Comparison of ENCODE assay signal across 8 mouse cellular contexts in genomic region chr9:96258478-96258877, GRCm38 (mm10).
DNase-seq lines count a peak whose midpoint lies in the region; ATAC-seq and TF ChIP-seq lines count a peak whose summit lies in the region.

No protein-coding gene starts in this region.

- no peaks in the 10 kb centered on the region for H3K36me3 ChIP-seq in E14TG2a.4 (ENCODE audit: insufficient read depth, low read length)
- no peaks in the 10 kb centered on the region for H3K36me3 ChIP-seq in forebrain, embryonic 14.5 days (ENCODE audit: control insufficient read depth, insufficient read depth, low read length)
- no peaks in the 10 kb centered on the region for H3K36me3 ChIP-seq in limb, embryonic 10.5 days
- no peaks in the 10 kb centered on the region for H3K36me3 ChIP-seq in neural tube, embryonic 11.5 days (ENCODE audit: control insufficient read depth, insufficient read depth, low read length)

- H3K9me3 ChIP-seq in E14TG2a.4 (ENCODE audit: low read length), result no peaks in the 10 kb centered on the region
- H3K9me3 ChIP-seq in forebrain, embryonic 14.5 days (replicated peaks; ENCODE audit: control insufficient read depth, low read length), result no peaks in the 10 kb centered on the region
- no peaks in the 10 kb centered on the region for H3K9me3 ChIP-seq in limb, embryonic 10.5 days (replicated peaks)
- no peaks in the 10 kb centered on the region for H3K9me3 ChIP-seq in neural tube, embryonic 11.5 days (ENCODE audit: control insufficient read depth, low read length)

- TF ChIP-seq CTCF in E14TG2a.4 (conservative IDR thresholded peaks at IDR 0.05; ENCODE audit: low read length), result no peak

- ATAC-seq in forebrain, embryonic 14.5 days, result peak; percentile 49; the same call in 1 of the 2 replicates
- peak; percentile 35 for ATAC-seq in neural tube, embryonic 11.5 days (ENCODE audit: insufficient read depth, low FRiP score, low TSS enrichment)

- WGBS in forebrain, embryonic 14.5 days, result 6% methylated on average over 6 of the region's 6 CpGs
- 18% methylated on average over 6 of the region's 6 CpGs for WGBS in limb, embryonic 10.5 days
- 11% methylated on average over 6 of the region's 6 CpGs for WGBS in neural tube, embryonic 11.5 days

- H3K27me3 ChIP-seq in E14TG2a.4 (ENCODE audit: insufficient read depth, low read length), result no peaks in the 10 kb centered on the region
- no peaks in the 10 kb centered on the region for H3K27me3 ChIP-seq in forebrain, embryonic 14.5 days (replicated peaks; ENCODE audit: control insufficient read depth, insufficient read depth, low read length)
- no peaks in the 10 kb centered on the region for H3K27me3 ChIP-seq in limb, embryonic 10.5 days (ENCODE audit: low read depth, poor library complexity, severe bottlenecking)
- no peaks in the 10 kb centered on the region for H3K27me3 ChIP-seq in neural tube, embryonic 11.5 days (ENCODE audit: control insufficient read depth, insufficient read depth, low read length)

- peak overlapping the region; percentile 70 for H3K4me3 ChIP-seq in E14TG2a.4 (replicated peaks; ENCODE audit: low read length)
- no peak overlapping the region for H3K4me3 ChIP-seq in forebrain, embryonic 14.5 days (ENCODE audit: low read depth, low read length)
- peak overlapping the region; percentile 56; the same call in 1 of the 2 replicates for H3K4me3 ChIP-seq in limb, embryonic 10.5 days
- H3K4me3 ChIP-seq in neural tube, embryonic 11.5 days (ENCODE audit: low read depth, low read length), result no peak overlapping the region

- H3K9ac ChIP-seq in forebrain, embryonic 14.5 days (ENCODE audit: low read length), result no peak overlapping the region
- H3K9ac ChIP-seq in neural tube, embryonic 11.5 days (ENCODE audit: low read length), result no peak overlapping the region

- peak; percentile 39 for DNase-seq in NIH3T3 (ENCODE audit: low read depth)
- DNase-seq in forebrain, embryonic 14.5 days (ENCODE audit: low spot score), result peak; percentile 53
- peak; percentile 33 for DNase-seq in limb, embryonic 10.5 days (ENCODE audit: low spot score)
- peak; percentile 34 for DNase-seq in neural tube, embryonic 11.5 days (ENCODE audit: low spot score)
- DNase-seq in ovary, postnatal 14 days (ENCODE audit: low spot score), result no peak
- DNase-seq in testis, postnatal 10 days (ENCODE audit: low spot score), result no peak
- DNase-seq in thymus, postnatal 0 days (ENCODE audit: low spot score), result no peak

- H3K4me2 ChIP-seq in forebrain, embryonic 14.5 days (ENCODE audit: low read length), result peak overlapping the region; percentile 36; the same call in 1 of the 2 replicates
- peak overlapping the region; percentile 43; the same call in 1 of the 2 replicates for H3K4me2 ChIP-seq in neural tube, embryonic 11.5 days (ENCODE audit: low read depth)

- H3K4me1 ChIP-seq in E14TG2a.4 (replicated peaks; ENCODE audit: low read depth, low read length), result peaks cover 40% of the 10 kb centered on the region
- H3K4me1 ChIP-seq in forebrain, embryonic 14.5 days (ENCODE audit: control insufficient read depth, insufficient read depth, low read length), result peaks cover 6% of the 10 kb centered on the region; the same call in 1 of the 2 replicates
- H3K4me1 ChIP-seq in limb, embryonic 10.5 days, result peaks cover 12% of the 10 kb centered on the region
- H3K4me1 ChIP-seq in neural tube, embryonic 11.5 days (ENCODE audit: control insufficient read depth, insufficient read depth, low read length), result no peaks in the 10 kb centered on the region; the same call in 1 of the 2 replicates

- H3K27ac ChIP-seq in forebrain, embryonic 14.5 days (ENCODE audit: low read depth, low read length), result no peak overlapping the region
- peak overlapping the region; percentile 56; the same call in 1 of the 2 replicates for H3K27ac ChIP-seq in limb, embryonic 10.5 days
- peak overlapping the region; percentile 62 for H3K27ac ChIP-seq in neural tube, embryonic 11.5 days (ENCODE audit: low read depth, low read length)

Comparison
In these comparisons a context has a peak if more than half of its experiments do, and no peak if none do; other contexts are left out.
1. H3K4me3 ChIP-seq: peak in E14TG2a.4 (single experiment) and limb, embryonic 10.5 days (single experiment); none in forebrain, embryonic 14.5 days (single experiment) and neural tube, embryonic 11.5 days (single experiment).
2. DNase-seq: peak in NIH3T3 (single experiment), forebrain, embryonic 14.5 days (single experiment), limb, embryonic 10.5 days (single experiment) and neural tube, embryonic 11.5 days (single experiment); none in ovary, postnatal 14 days (single experiment), testis, postnatal 10 days (single experiment) and thymus, postnatal 0 days (single experiment).